Mouse (Mus musculus): ENCODE data around the gene Max. TPM values are rescaled to one million over a fixed set of nuclear protein-coding genes. Genes with fewer than 3 reads are reported as not detected.
A peak's percentile ranks its signal among the peaks of the same experiment; 100 is the strongest.

The Max gene
- polyA plus RNA-seq, 1 experiment = 27.4 TPM

DNA sequence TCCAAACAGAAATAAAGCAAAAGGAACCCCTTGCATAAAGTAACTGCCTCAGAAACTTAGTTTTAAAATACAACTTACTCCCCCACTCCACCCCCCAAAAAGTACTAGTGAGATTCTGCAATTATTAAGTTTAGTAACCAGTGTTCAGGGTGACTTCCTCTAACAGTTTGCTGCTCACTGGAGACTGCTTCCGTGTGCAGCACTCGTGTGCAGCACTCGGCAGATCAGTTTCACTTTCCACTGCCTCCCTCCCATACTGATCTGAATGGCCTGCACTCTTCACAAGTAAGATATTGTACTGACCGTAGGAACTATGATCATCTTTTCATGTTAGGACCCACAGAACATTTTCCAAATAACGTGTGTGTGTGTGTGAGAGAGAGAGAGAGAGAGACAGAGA is 4.3 kb downstream of the Max start:
- no peak for DNase-seq (ENCODE audit: low read depth)

- no peak for DNase-seq (ENCODE audit: low read depth)
Measured at GRCm38 (mm10) chr12:76954698-76955423, 7.1 kb downstream of the Max start.

DNA sequence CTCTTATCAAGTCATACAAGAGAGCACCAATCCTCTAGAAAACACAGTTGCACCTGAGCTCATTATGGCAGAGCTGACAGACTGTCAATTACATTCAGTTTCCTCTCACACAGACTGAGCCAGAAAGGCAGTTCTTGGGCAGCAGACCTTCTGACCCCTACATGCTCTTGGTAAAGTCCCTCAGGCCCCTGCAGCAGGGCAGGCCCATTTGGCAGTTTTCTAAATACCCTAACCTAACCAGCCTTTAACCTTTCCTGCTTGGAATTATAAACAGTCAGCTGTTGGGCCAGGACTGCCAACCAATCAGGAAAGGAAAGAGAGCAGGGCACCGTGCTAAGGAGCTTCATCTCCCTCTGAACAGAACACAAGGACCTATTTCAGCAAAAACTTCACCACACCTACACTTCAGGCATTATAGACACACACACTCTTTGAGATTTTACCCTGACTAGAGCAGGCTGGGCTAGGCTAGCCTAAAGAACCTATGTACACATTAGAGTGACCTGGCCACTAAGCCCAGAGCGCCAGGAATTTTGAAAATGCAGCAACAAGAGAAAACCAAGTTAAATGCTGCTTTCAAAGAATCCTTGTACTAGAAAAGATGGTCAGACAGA is 8.1 kb downstream of the Max start:
- no peak for DNase-seq (ENCODE audit: low read depth)

DNA sequence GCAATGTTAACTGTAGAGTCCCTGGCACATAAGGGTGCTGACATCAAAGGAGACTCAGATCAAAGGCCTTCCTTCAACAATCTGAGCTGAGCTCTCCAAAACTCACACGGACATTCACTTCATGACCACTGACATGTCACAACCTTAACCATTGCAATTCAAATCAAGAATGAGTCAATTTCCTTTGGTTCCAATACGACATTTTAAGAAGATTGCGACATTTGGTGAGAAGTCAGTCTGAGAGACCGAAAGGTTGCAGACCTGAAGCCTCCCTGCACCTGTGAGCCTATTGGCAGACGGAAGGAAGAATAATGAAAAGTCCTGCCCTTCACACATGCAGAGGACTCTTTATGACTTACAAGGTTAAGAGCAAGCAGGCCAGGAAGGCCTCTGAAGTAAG is 11.7 kb downstream of the Max start:
- DNase-seq (ENCODE audit: low read depth) = no peak

- no peak for DNase-seq (ENCODE audit: low read depth)
Measured at GRCm38 (mm10) chr12:76948781-76949180, 13.2 kb downstream of the Max start.

DNA sequence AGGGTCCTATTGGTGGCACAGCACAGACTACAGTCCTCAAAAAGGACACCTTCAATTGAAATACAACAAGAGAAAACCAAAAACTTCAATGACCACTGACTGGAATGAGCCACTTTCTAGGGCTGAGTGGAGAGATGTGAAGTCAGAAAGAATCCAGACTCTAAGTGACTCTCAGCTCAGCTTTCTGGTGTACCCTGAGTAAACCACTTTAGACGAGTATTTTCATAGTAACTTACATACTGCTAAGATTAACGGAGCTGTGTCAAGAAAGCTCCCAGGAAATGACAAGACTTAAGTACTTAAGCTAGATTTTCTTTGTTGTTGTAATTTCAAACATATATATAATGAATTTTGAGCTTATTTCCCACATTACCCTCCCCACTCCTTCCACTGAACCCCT is 13.8 kb downstream of the Max start:
- DNase-seq (ENCODE audit: low read depth) = no peak

DNA sequence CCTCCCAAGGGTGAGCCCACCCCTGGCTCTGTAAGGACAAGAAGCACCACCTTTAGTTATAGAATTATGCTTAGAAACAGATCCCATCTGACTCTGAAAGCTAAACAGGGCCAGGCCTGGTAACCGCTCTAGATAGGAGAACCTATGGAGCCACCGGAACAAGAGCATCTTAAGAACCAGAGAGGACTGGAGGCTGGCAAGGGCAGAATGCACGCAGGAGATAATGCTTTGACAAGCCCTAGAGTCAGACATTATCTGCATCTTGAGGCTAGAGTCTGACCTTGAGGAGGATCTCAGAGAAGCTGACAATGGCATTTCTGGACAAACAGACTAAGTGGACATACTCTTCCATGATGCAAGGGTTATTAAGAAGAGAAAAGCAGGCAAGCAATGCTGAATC is 14.5 kb downstream of the Max start:
- DNase-seq (ENCODE audit: low read depth) = no peak

DNA sequence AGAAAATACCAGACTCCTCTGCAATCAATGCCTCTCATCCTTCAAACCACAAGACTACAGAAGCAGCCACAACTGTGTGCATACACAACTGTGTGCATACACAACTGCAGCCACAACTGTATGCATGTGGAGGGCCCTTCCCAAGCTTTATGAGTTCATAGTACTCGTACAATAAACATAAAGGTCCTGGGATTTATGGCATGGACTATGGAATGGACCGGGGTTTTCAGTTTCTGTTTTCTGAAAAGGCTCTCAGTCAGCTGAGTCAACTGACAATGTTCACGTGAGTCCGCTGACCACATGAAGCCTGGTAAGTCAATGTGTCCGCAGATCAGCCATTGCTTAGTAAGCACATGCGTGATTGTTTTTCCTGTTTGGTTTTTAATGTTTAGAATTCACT is 18.5 kb downstream of the Max start:
- DNase-seq (ENCODE audit: low read depth) = no peak

DNA sequence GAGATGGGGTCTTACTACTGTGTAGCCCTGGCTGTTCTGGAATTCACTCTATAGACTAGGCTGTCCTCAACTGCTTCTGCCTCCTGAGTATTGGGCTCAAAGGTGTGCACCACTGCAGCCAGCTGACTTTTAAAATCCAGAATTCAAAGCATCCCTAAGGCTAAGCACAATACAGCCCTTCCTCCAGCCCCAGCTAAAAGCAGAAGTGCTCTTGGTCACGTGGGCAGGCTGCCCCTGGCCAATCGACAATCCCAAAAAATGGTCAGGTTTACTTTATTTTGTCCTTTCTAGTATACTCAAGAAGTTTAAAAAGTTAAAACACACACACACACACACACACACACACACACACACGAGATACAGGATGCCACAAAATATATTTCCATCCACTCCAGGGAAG is 19.0 kb downstream of the Max start:
- DNase-seq (ENCODE audit: low read depth) = no peak

DNA sequence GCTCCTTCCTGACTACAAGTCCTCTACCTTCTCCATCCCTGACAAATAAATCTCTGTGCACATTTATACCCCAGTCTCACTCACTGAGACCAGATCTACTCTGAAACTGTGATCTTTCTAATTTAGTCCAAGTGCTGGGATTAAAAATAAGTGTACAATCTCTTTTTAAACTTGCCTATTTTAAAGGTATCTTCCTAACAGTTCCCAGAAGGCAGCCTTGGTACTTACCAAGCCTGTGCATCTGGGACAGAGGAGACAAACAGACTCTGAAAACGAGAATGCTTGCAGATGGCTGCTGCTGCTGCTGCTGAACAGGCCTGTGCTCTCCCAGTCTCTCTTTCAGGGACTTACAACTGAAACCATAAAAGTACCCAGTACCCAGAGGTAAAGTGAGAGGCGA is 19.5 kb downstream of the Max start:
- no peak for DNase-seq (ENCODE audit: low read depth)

DNA sequence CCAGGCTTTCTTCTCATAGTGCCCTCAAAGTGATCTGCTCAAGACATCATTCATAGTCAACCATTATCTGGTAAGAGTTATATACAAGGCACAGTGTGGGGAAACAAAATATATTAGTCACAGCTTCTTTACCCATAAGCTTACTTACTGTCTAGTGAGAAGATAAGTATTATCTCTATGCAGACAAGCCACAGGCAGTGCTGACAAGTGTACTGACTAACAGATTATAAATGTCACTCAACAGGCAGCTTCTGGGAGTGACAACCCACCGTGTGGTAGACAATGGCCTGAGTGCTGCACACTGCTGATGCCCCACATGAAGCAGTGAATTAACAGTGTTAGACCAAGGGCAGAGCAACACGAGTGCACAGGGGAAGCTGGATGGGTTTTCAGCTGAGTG is 20.5 kb downstream of the Max start:
- DNase-seq (ENCODE audit: low read depth) = no peak

DNA sequence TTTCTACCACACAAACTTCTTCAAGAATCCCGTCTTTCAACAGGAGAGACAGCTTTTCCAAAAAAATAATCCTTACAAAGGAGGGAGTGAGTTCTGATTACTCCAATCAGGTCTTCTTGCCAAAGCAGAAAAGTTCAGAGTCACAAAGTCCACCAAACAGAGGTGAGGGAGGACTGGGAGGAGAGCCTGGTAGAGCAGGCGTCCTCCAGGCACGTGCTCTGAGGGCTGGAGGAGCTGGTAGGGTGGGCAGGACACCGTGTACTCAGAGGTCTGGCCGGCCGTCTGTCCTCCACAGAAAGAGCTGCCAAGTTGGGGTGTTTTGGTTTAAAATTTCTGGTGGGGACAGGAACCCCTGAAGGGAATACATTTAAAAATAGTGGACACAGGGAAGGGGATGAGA is 24.0 kb downstream of the Max start:
- DNase-seq (ENCODE audit: low read depth) = no peak

DNA sequence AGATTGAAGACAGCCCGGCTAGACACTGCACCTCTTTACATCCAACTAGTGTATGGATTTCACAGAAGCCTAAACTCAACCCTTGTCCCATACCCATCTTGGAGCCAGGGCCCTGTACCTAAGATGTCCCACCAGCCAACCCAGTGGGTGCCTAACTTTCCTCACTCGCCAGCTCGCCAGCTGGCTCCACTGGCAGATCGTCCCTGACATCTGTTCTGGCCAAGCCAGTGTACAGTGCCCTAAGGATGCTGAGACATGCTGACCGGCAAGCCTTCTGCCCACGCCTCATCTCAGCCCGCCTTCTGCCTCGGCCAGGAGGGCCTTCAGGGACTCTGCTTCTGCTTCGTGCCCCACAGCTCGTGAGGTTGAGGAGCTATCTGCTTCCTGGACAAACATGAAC is 25.8 kb downstream of the Max start:
- DNase-seq (ENCODE audit: low read depth) = no peak

- DNase-seq (ENCODE audit: low read depth) = peak; percentile 93
Measured at GRCm38 (mm10) chr12:76934438-76934837, 27.6 kb downstream of the Max start.

GRCm38 (mm10) chr12:76932688-76933060 is 29.3 kb downstream of the Max start:
- DNase-seq (ENCODE audit: low read depth) = no peak

DNA sequence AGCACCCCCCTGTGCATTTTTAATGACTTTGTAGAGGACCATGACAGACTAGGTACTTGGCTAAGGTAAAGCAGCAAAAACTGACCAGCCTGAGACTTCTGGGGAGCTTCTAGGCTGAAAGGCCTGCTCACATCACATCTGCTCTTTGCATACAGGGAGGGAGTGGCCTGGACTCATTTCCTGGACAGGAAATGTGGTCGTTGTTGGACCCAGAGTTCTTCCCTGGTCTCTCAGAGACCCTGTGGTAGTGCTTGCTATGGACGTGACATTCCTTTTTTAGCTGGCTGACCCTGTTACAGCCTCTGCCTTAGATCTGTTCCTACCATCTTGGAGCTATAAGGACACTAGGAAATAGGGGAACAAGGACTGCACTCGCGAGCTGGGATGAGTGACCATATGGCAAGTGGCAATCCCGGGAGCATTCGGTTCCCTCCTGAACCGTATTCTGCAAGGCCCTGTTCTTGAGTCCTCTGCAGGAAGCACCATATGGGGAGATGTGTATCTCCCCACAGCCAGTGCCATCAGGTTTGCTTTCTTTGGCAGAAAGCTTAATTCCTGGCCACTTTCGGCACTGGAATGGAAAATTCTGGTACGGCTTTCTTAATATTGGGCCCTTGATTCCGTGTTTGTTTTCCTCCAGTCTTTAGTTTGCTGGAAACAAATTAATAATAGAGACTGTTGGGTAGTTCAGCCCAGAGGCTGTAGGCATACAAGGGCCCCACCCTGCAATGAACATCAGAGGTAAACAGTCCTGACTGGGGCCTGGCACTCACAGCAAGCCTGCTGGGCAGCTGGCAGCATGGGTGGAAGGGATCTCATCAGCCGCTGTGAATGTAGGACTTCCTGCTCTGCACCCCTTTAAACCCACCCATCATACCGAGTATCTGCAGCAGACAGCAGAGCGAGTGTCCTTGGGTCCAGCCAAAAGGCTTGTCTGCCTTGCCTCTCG is 30.0 kb downstream of the Max start:
- DNase-seq (ENCODE audit: low read depth) = no peak

GRCm38 (mm10) chr12:76930177-76930576 is 31.8 kb downstream of the Max start:
- DNase-seq (ENCODE audit: low read depth) = no peak

GRCm38 (mm10) chr12:76927539-76927938 is 34.5 kb downstream of the Max start:
- DNase-seq (ENCODE audit: low read depth) = no peak

GRCm38 (mm10) chr12:76927012-76927411 is 35.0 kb downstream of the Max start:
- DNase-seq (ENCODE audit: low read depth) = peak; percentile 64

- no peak for DNase-seq (ENCODE audit: low read depth)
Measured at GRCm38 (mm10) chr12:76926338-76926945, 35.6 kb downstream of the Max start.

- no peak for DNase-seq (ENCODE audit: low read depth)
Measured at GRCm38 (mm10) chr12:76924904-76925604, 36.9 kb downstream of the Max start.

- DNase-seq (ENCODE audit: low read depth) = no peak
Measured at GRCm38 (mm10) chr12:76923118-76923517, 38.9 kb downstream of the Max start.

All from gonadal fat pad, adult 2 months (tissue).